Mouse (Mus musculus) adrenal gland, adult 2 months (tissue): ENCODE data around the gene Nfkb1. TPM values are rescaled to one million over a fixed set of nuclear protein-coding genes. Genes with fewer than 3 reads are reported as not detected.

Source experiments
- DNase-seq: peaks from one replicate; pipeline ENCODE4 v3.0.0; 2021
- long read RNA-seq: library from polyadenylated mRNA; stranded (forward); transcript quantifications from one replicate; pipeline ENCODE4 v2.0.0, GENCODE M21; 2021
- polyA plus RNA-seq: library from polyadenylated mRNA; depleted of rRNA; stranded (reverse); fragments of >200 nt; gene quantifications from 2 replicates; pipeline ENCODE4 v1.2.3, GENCODE M21; 2012; rRNA removed
- total RNA-seq, 2 experiments: library from RNA; stranded (reverse); gene quantifications; 2 replicates each; pipeline ENCODE4 v1.2.3; 2021

The Nfkb1 gene
- total RNA-seq (10 to 100 TPM; 44.2 to 55.6 TPM), polyA plus RNA-seq (51.6 and 58.1 TPM in 2 replicates)
- long read RNA-seq, full-length matches to known transcripts, result 12 of 20 reads
- long read RNA-seq, partial matches to known transcripts, result 7 of 20 reads
- long read RNA-seq, other reads (novel, unspliced or antisense), result 1 of 20 reads

- peak; percentile 86 for DNase-seq
Measured at GRCm38 (mm10) chr3:135691191-135692131, at the start of gene Nfkb1. Nfkb1 (minus strand) TSS chr3:135691547.

- DNase-seq, result no peak
Measured at GRCm38 (mm10) chr3:135740711-135741110, 49.4 kb upstream of the Nfkb1 start.

- DNase-seq, result no peak
Measured at GRCm38 (mm10) chr3:135734736-135735135, 43.4 kb upstream of the Nfkb1 start.

- no peak for DNase-seq
Measured at GRCm38 (mm10) chr3:135732747-135733445, 41.5 kb upstream of the Nfkb1 start.

GRCm38 (mm10) chr3:135731292-135732047 lies 40.1 kb upstream of the Nfkb1 start:
- peak; percentile 87 for DNase-seq

- no peak for DNase-seq
Measured at GRCm38 (mm10) chr3:135730790-135731189, 39.4 kb upstream of the Nfkb1 start.

GRCm38 (mm10) chr3:135729575-135729974 lies 38.2 kb upstream of the Nfkb1 start:
- peak; percentile 68 for DNase-seq

- DNase-seq, result no peak
Measured at GRCm38 (mm10) chr3:135728900-135729299, 37.6 kb upstream of the Nfkb1 start.

GRCm38 (mm10) chr3:135727339-135727738 lies 36.0 kb upstream of the Nfkb1 start:
- no peak for DNase-seq

- no peak for DNase-seq
Measured at GRCm38 (mm10) chr3:135726521-135727275, 35.4 kb upstream of the Nfkb1 start.

GRCm38 (mm10) chr3:135726023-135726422 lies 34.7 kb upstream of the Nfkb1 start:
- DNase-seq, result no peak

GRCm38 (mm10) chr3:135722104-135722503 lies 30.8 kb upstream of the Nfkb1 start:
- no peak for DNase-seq

GRCm38 (mm10) chr3:135719969-135720368 lies 28.6 kb upstream of the Nfkb1 start:
- DNase-seq, result no peak

- no peak for DNase-seq
Measured at GRCm38 (mm10) chr3:135719179-135719532, 27.8 kb upstream of the Nfkb1 start.

- no peak for DNase-seq
Measured at GRCm38 (mm10) chr3:135718323-135719178, 27.2 kb upstream of the Nfkb1 start.

GRCm38 (mm10) chr3:135713016-135713950 lies 21.9 kb upstream of the Nfkb1 start:
- no peak for DNase-seq

GRCm38 (mm10) chr3:135711613-135712012 lies 20.3 kb upstream of the Nfkb1 start:
- no peak for DNase-seq

GRCm38 (mm10) chr3:135711040-135711570 lies 19.8 kb upstream of the Nfkb1 start:
- no peak for DNase-seq

- no peak for DNase-seq
Measured at GRCm38 (mm10) chr3:135703307-135703706, 12.0 kb upstream of the Nfkb1 start.
